Mouse (Mus musculus) erythroblast, embryonic 14.5 days (primary cell): ENCODE measurements around the gene Nkx2-5.

ENCODE experiments used
- GATA1 ChIP-seq: IDR thresholded peaks from 2 replicates; pipeline ENCODE4 v1.6.1; 2012; ENCODE audit warnings: low read length, inconsistent platforms, mixed read lengths
- TAL1 ChIP-seq: IDR thresholded peaks from 3 replicates; pipeline ENCODE4 v1.6.1; 2012; ENCODE audit warnings: low read length, inconsistent platforms, mixed read lengths

GRCm38 (mm10) chr17:26887926-26888325 is 43.1 kb upstream of the Nkx2-5 start:
- no peak for TF ChIP-seq TAL1
- no peak for TF ChIP-seq GATA1
